Mouse (Mus musculus) mature B cell (primary cell): ENCODE results near the gene Erich4.

Experiments
- in situ Hi-C: fragments of 300-500 bp; cut with MboI; formaldehyde crosslinking; loops from 2 replicates; pipeline ENCODE4 v1.14.3; 2019

Erich4 gene

DNA sequence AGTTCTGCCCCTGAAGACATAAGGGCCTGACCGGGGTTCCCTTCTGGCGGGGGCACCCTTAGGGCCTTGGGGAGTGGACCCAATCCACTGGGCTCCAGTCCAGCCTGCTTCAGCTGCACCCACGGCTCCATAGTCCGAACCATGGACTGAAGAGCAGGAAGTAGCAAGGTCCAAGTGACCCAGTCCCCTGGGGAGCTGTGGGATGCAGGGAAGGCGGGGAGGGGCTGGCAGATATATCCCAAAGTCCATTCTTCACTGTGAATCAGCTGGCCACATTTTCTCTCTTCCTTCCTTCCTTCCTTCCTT, at the start of gene Erich4:
Gene Erich4 (minus strand): TSS at position 187 of the 306 bp plus-strand sequence.
- in situ Hi-C loops, result no loop called here

- in situ Hi-C loops, result loop anchor here (5.0 kb wide), 1 partner anchor 37 kb away; no protein-coding TSS in a partner anchor
Measured at GRCm38 (mm10) chr7:25658657-25659472, 43.2 kb upstream of the Erich4 start, which contains the start of the genes Bckdha and Exosc5. TSS of gene Bckdha (minus strand) at chr7:25658981. TSS of gene Exosc5 (plus strand) at chr7:25659164.

GRCm38 (mm10) chr7:25657785-25658184, 42.1 kb upstream of the Erich4 start:
- in situ Hi-C loops, result loop anchor here (5.0 kb wide), 1 partner anchor 35 kb away; no protein-coding TSS in a partner anchor

- in situ Hi-C loops, result loop anchor here (5.0 kb wide), 1 partner anchor 34 kb away; no protein-coding TSS in a partner anchor
Measured at GRCm38 (mm10) chr7:25655601-25656428, 40.1 kb upstream of the Erich4 start.

GRCm38 (mm10) chr7:25652244-25652759, 36.6 kb upstream of the Erich4 start:
- in situ Hi-C loops, result no loop called here

- in situ Hi-C loops, result no loop called here
Measured at GRCm38 (mm10) chr7:25651281-25651680, 35.6 kb upstream of the Erich4 start.

DNA sequence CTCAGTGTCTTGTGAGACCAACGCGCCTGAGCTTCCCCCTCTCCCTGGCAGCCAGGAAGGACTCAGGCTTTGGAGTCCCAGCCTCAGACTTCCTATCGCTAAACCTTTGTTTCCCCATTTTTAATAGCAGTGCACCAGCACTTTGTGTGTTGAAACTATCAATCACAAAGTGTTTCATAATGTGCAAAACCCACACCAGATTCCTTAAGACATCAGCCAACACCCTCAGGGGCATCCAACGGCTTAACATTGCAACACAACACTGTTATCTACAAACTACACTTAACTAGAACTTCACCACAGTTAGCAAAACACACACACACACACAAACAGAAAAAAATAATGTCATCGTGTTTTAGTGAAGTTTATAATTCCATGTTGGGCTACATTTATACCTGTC, 34.1 kb upstream of the Erich4 start:
- in situ Hi-C loops, result no loop called here

GRCm38 (mm10) chr7:25647574-25648123, 32.0 kb upstream of the Erich4 start:
- in situ Hi-C loops, result no loop called here

GRCm38 (mm10) chr7:25645074-25645473, 29.4 kb upstream of the Erich4 start:
- in situ Hi-C loops, result no loop called here

DNA sequence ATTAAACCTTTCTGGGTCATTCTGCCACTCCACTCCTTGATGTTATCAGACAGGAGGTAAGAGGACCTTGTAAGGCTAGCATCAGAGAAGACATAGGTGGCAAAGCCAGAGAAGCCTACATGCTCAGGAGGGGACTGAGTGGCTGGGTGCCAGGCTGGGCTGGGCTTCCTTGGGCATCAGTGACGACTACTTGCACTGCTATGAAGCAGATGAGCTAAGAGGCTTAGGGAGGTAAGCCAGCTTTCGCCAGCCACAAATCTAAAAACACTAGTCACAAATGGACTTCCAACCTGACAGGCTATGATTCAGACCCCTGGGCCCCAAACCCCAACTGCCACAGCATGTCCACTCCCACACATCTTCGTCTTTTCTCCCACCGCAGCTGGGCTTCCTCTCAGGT, 28.9 kb upstream of the Erich4 start:
- in situ Hi-C loops, result no loop called here

- in situ Hi-C loops, result no loop called here
Measured at GRCm38 (mm10) chr7:25644136-25644535, 28.4 kb upstream of the Erich4 start.

DNA sequence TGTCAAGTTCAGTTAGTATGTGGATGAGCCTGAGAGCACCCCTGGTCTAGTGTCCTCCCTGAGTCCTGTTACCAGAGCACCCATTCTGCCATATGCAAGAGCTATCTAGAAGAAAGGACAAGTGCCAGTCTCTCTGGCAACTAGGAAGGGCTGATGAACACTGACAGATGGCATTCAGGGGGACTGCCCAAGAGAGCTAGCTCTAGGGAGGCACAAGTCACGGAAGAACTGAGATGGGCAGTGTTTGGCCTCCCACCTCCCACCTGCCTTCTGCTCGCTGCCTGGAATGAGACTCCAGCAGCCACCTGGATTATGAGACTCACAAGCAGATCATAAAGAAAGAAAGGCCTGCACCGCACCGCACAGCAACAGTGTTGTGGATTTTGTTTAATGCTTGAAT, 24.1 kb upstream of the Erich4 start:
- in situ Hi-C loops, result no loop called here

GRCm38 (mm10) chr7:25637099-25637498, 21.4 kb upstream of the Erich4 start:
- in situ Hi-C loops, result no loop called here

DNA sequence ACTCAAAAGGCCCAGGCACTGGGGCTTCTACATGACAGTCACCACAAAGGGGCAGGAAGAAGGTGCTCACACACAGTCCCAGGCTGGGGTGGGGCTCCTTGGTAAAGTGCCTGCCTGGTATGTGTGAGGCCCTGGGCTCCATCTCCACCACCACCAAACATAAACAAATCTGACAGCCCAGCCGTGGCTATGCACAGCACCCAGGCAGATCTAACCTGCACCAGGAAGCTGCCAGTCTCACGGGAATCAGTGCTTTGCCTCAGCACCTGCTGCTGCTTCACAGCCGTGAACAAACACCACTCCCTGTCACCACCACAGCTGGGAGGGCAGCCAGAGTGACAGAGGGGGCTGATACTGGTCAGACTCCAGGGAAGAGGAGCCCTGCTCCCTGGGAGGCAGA, 20.7 kb upstream of the Erich4 start:
- in situ Hi-C loops, result no loop called here

DNA sequence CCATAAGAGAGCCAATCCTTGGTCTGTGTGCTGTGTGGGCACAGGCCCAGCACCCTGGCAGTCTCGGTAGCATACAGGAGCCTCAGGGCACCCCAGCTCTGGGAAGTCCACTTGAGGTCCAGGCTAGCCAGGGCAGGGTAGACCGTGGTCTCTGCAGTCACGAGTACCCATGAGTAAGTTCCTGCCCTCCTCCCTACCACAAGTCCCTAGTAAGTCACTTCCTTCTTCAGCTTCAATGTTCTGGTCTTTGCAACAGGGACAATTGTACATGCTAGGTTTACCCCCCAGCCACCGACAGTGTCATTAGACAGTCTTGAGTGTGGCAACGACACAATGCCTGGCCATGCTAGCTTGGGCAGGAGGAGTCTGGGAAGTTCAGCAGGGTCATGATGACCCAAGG, 17.0 kb upstream of the Erich4 start:
- in situ Hi-C loops, result no loop called here

GRCm38 (mm10) chr7:25628323-25628620, 12.6 kb upstream of the Erich4 start:
- in situ Hi-C loops, result no loop called here

DNA sequence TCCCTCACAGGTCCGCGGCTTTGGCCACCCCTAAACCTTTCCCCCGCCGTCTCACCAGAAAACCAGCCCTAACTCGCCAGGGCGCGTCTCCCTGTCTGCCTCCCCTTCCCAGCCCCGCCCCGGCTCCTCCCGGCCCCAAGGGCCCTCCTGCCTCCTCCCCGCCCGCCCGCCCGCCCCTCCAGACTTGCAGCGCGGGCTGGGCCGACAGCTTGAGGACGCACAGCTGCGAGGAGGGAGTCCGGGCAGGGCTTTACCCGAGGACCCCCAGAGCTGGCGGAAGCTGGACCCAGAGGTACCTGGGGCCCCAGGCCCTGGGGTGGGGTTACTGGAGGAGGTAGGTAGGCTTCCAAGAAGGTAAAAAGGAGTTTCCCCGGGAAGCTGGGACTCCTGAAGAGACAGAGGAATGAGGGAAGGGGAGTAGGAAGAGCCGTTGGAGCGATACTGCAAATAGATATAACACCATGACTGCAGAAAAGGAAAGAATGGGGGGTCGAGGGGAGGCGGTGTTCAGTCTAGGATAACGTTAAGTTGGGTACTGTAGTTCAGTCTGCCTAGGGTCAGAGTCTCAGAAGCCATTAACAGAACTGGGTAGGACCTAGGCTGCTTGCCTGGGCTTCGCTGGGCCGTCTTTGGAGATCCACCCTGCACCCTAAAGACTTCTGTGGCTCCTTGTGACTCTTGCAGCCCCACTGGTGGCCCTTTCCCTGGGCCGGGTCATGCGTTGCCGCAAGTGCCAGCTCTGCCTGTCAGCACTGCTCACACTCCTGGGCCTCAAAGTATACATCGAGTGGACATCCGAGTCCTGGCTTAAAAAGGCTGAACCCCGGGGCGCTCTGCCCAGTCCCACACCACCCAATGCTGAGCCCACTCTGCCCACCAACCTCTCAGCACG, 12.0 kb upstream of the Erich4 start:
- in situ Hi-C loops, result no loop called here

DNA sequence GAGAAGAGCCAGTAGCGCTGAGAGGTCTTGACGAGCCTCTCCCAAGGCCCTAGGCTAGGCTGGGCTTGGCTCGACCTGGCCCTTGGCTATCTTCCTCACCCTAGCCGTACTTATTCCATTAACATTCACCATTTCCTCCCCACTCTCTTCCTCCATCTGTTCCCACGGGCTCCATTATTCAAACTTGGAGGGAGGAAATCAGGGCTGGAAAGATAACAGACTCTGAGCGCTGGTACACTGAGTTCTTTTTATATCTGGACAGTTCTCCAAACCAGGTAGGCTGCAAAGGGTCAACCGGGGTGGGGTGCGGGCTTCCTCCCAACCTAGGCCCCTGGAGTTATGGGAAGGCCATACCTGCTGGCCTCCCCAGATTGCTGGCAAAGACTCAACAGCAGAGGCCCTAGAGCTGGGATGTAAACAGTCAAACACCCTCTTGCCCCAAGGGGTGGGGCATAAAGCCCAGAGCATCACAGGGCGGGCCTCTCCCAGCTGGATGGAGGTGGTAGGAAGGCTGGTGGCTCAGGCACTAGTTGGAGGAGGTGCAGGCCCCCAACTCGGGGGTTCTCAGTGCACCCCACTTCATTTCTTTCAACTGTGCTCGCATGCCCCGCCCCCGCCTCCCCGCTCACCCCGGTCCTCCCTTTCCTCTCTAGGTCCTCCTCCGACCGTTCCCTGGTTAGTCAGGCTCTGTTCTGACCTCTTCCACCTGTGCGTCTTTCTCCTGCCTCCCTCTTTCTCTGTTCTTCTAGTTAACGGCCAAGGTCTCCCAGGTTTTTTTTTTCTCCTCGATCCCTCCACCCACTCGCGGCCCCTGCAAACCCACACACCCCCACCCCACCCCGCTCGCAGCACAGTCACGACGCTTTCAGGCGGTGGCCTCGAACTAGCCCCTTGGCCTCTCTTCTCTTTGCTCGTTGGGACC, 11.1 kb upstream of the Erich4 start, which contains the start of gene B3gnt8:
Gene B3gnt8 (plus strand): TSS at position 146 of the 922 bp plus-strand sequence.
- in situ Hi-C loops, result no loop called here

GRCm38 (mm10) chr7:25625594-25626250, 10.0 kb upstream of the Erich4 start:
- in situ Hi-C loops, result no loop called here

DNA sequence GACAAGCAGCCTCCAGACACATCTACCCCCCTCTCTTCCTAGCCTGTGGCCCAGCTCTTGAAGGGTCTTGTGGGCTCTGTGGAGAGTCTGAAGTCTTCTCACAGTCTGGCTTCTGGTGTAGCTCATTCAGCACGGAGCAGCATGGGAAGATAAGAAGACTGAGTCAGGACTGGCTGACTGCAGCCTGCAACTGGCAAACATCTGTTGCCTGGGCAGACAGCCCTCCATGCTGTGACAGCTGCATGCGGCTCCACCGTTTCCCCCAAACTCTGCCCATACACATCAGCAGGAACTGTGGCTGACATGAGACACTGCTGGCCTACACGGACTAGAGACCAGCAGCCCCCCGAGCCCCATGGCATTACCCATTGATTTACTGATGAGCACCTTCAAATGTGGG, 9.2 kb upstream of the Erich4 start:
- in situ Hi-C loops, result loop anchor here (5.0 kb wide), 1 partner anchor 32 kb away; the partner anchor contains the start of genes Bckdha and Exosc5
